Mouse (Mus musculus): Measurements from ENCODE around the gene Prkcb. TPM values are rescaled to one million over a fixed set of nuclear protein-coding genes. Genes with fewer than 3 reads are reported as not detected.

Prkcb gene
- polyA plus RNA-seq, 1 experiment: 1.0 TPM

DNA sequence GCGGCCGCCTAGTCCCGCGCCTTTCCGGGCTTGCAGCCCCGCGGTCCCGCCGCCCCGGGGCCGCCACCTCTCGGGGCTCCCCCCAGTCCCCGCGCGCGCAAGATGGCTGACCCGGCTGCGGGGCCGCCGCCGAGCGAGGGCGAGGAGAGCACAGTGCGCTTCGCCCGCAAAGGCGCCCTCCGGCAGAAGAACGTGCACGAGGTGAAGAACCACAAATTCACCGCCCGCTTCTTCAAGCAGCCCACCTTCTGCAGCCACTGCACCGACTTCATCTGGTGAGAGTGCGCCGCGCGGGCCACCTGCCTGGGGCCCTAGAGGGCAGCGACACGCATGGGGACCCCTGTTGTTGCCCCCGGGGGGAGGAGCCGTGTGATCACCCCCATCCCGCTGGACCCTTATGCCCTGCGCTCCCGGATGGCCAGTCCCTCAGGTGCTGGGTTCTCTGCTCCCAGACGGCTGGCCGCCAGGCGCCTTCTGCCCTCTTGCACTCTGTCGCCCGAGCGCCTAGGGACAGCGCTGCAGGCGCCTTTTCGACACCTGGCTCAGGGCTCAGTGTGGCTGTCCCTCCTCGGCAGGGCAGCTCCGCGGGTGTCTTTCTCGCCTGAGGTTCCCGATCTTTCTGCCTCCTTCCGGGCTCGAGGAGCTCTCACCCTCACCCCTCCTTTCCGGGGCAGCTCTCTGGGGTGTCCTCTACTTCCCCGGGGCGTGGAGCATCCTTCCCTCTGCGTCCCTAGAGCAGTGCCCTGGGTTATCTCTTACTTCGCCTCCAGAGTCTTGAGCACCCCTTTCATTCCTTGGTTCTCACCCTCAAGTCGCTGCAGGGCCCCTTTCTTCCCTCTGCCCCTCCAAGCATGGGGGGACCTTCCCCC is 926 bp downstream of the Prkcb start:
- no peak overlapping the region for H3K27ac ChIP-seq (ENCODE audit: insufficient read depth, low read length)
- no peak for TF ChIP-seq CTCF (IDR thresholded peaks at IDR 0.05; ENCODE audit: borderline replicate concordance, insufficient read depth, low read length)
- TF ChIP-seq POLR2A (IDR thresholded peaks at IDR 0.05; ENCODE audit: low read depth, low read length): no peak

DNA sequence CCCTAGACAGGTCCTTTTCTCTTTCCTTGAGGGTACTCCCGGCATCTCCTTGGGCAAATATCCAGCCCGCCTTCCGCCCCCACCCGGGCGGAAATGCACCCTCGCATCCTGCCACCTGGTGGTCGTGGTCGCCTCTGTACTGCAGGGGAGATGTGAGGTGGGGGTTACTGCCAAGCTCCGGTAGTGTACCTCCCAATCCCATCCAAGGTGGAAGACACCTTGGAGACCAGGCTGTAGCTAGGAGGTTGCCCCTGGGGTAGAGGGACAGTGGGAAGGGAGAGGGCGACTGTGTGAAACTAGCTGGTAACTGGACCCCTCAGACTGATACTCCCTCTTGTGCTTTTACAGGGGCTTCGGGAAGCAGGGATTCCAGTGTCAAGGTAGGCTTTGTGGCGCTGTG is 1.6 kb downstream of the Prkcb start:
- H3K27ac ChIP-seq (ENCODE audit: insufficient read depth, low read length): no peak overlapping the region
- no peak overlapping the region for H3K4me3 ChIP-seq (ENCODE audit: insufficient read depth, low read length)
- TF ChIP-seq POLR2A (IDR thresholded peaks at IDR 0.05; ENCODE audit: low read depth, low read length) (no peak), CTCF (IDR thresholded peaks at IDR 0.05; ENCODE audit: borderline replicate concordance, insufficient read depth, low read length) (no peak)
- no peaks in the 10 kb centered on the region for H3K4me1 ChIP-seq (ENCODE audit: control insufficient read depth, insufficient read depth, low read length)

More for the DNA sequence above, 926 bp downstream of the Prkcb start:
- peak overlapping the region; percentile 29 for H3K4me3 ChIP-seq (ENCODE audit: insufficient read depth, low read length)
- H3K4me1 ChIP-seq (ENCODE audit: control insufficient read depth, insufficient read depth, low read length): no peaks in the 10 kb centered on the region

DNA sequence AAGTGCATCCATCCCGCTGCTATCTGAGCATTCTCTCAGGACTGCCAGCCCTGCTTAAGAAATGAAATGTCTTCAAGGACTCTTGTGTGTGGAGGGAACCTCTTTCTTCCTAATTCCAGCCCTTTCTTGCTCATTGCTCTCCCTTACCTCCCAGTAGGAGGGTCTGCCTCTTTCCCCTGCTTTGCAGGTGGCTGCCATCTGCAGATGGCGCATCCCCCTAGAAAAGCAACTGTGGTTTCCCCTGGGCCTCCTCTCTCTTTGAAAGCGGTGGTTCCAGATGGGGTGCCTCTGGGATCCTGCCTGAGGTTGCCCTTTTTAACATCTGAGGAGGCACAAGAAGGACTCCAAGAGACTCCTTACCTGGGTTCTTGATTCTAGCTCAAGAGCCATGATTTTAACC is 2.2 kb downstream of the Prkcb start:
- TF ChIP-seq POLR2A (IDR thresholded peaks at IDR 0.05; ENCODE audit: low read depth, low read length): no peak
- TF ChIP-seq CTCF (IDR thresholded peaks at IDR 0.05; ENCODE audit: borderline replicate concordance, insufficient read depth, low read length): no peak
- no peak overlapping the region for H3K27ac ChIP-seq (ENCODE audit: insufficient read depth, low read length)
- no peak overlapping the region for H3K4me3 ChIP-seq (ENCODE audit: insufficient read depth, low read length)
- H3K4me1 ChIP-seq (ENCODE audit: control insufficient read depth, insufficient read depth, low read length): no peaks in the 10 kb centered on the region

DNA sequence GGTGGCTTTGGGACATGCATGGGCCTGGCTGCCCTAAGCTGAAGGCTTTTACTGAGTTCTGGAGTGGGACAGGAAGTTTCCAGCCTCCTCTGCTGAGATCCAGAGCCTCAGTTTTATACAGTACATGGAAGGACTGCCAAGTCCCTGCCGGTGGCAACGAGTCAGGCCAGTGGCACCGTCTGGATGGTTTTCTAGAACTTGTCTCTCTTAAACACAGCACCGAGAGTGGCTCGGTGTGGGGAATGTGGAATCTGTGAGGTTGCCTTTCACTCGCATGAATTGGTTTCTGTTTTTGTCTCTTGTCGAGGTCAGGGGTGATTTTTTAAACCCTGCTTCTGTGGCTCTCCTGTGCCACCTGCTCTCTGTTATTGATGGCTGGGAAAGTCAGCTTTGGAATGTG is 3.6 kb downstream of the Prkcb start:
- no peak overlapping the region for H3K27ac ChIP-seq (ENCODE audit: insufficient read depth, low read length)
- H3K4me1 ChIP-seq (ENCODE audit: control insufficient read depth, insufficient read depth, low read length): no peaks in the 10 kb centered on the region
- no peak for TF ChIP-seq CTCF (IDR thresholded peaks at IDR 0.05; ENCODE audit: borderline replicate concordance, insufficient read depth, low read length)
- no peak for TF ChIP-seq POLR2A (IDR thresholded peaks at IDR 0.05; ENCODE audit: low read depth, low read length)
- no peak overlapping the region for H3K4me3 ChIP-seq (ENCODE audit: insufficient read depth, low read length)

DNA sequence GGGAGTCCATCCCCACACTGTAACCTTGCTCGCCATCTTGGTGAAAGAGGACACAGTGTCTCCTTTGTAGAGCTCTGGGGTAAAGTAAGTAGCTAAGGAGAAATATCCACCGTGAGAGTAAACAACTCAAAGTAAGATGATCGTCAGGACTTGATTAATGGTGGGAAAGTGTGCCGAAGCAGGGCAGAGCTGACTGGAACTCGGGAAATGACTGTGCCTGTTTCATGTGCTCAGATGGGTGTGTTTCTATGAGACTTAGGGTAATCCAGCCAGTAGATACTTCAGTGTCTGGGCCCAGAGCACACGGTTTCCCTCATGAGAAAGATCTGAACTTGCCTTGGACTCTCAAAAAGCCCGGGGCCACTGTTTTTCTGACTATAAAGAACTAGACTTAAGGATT is 5.6 kb downstream of the Prkcb start:
- Histone ChIP-seq H3K4me3 (ENCODE audit: insufficient read depth, low read length) (no peak overlapping the region), H3K4me1 (ENCODE audit: control insufficient read depth, insufficient read depth, low read length) (no peaks in the 10 kb centered on the region), H3K27ac (ENCODE audit: insufficient read depth, low read length) (no peak overlapping the region)
- TF ChIP-seq CTCF (IDR thresholded peaks at IDR 0.05; ENCODE audit: borderline replicate concordance, insufficient read depth, low read length) (no peak), POLR2A (IDR thresholded peaks at IDR 0.05; ENCODE audit: low read depth, low read length) (no peak)

DNA sequence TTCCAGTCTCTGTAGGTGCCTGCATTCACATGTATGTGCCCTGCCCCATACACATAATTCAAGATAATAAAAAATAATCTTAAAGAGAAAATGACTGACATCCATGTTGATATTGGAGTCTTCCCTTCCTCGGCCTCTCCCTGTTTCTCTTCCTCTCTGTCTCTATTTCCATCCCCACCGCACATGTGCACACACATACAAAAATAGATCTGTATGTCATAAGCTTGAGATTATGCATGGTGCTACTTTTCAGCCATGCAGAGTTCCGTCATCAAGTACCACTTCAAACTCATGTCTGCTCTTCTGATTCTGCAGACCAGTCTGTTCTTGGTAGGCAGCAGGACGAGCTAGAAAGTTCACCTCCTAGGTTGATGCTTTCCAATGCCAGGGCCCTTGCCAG is 6.8 kb downstream of the Prkcb start:
- Histone ChIP-seq H3K4me3 (ENCODE audit: insufficient read depth, low read length) (no peak overlapping the region), H3K27ac (ENCODE audit: insufficient read depth, low read length) (no peak overlapping the region), H3K4me1 (ENCODE audit: control insufficient read depth, insufficient read depth, low read length) (no peaks in the 10 kb centered on the region)
- TF ChIP-seq POLR2A (IDR thresholded peaks at IDR 0.05; ENCODE audit: low read depth, low read length): no peak
- no peak for TF ChIP-seq CTCF (IDR thresholded peaks at IDR 0.05; ENCODE audit: borderline replicate concordance, insufficient read depth, low read length)

DNA sequence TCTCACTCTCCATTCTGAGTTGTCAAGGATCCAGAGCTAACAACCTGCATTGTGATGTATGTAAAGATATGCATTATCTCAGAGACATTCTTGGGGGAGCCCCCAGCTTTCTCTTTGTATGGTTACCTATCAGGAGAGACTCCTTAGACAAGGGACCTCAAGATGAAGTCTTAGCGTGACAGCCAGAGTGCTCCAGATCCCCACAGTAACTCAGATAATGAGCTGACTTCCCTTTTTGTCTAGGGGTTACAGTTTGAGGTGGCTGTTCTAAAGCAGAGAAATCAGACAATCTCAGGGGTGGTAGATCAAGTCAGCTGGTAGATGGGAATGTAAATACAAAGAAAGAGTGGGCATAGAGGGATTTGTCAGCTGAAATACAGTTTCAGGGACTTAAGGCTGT is 7.8 kb downstream of the Prkcb start:
- no peak overlapping the region for H3K27ac ChIP-seq (ENCODE audit: insufficient read depth, low read length)
- TF ChIP-seq POLR2A (IDR thresholded peaks at IDR 0.05; ENCODE audit: low read depth, low read length): no peak
- TF ChIP-seq CTCF (IDR thresholded peaks at IDR 0.05; ENCODE audit: borderline replicate concordance, insufficient read depth, low read length): no peak
- no peaks in the 10 kb centered on the region for H3K4me1 ChIP-seq (ENCODE audit: control insufficient read depth, insufficient read depth, low read length)
- no peak overlapping the region for H3K4me3 ChIP-seq (ENCODE audit: insufficient read depth, low read length)

DNA sequence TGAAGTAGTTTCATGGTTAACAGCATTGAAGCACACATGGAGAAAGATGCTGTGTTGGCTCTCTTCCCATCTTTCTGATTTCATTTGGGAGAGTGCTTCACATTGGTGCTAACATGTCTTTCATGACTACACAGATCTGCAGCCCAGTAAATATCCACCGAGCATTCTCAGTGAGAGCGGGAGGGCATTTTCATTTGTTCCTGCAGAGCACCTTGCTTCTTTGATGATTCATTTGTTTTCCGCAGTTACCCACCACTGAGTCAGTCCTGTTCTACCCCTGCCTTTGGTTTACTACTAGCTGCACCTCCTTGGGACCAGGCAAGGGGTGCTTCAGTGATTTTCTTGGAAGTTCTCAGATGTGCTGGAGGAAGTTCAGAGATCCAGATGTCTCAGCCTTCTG is 8.3 kb downstream of the Prkcb start:
- TF ChIP-seq POLR2A (IDR thresholded peaks at IDR 0.05; ENCODE audit: low read depth, low read length) (no peak), CTCF (IDR thresholded peaks at IDR 0.05; ENCODE audit: borderline replicate concordance, insufficient read depth, low read length) (no peak)
- no peak overlapping the region for H3K27ac ChIP-seq (ENCODE audit: insufficient read depth, low read length)
- no peak overlapping the region for H3K4me3 ChIP-seq (ENCODE audit: insufficient read depth, low read length)
- no peaks in the 10 kb centered on the region for H3K4me1 ChIP-seq (ENCODE audit: control insufficient read depth, insufficient read depth, low read length)

DNA sequence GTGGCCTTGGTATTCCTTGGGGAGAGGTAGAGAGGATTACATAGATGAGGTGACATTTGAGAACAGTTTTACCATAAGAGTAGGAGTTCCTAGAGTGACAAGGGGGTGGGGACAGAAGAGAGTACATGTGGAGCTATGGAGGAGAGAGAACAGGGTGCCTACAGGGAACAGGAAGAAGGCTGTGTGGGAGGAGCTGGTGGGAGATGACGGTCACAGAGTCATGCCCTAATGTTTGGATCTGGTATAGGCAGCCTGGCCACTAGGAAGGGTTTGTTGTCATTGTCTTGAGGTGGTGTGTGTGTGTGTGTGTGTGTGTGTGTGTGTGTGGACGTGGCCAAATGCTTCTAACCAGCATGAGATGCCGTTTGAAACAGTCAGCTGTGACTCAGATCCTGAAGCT is 9.1 kb downstream of the Prkcb start:
- H3K4me3 ChIP-seq (ENCODE audit: insufficient read depth, low read length): no peak overlapping the region
- H3K27ac ChIP-seq (ENCODE audit: insufficient read depth, low read length): no peak overlapping the region
- H3K4me1 ChIP-seq (ENCODE audit: control insufficient read depth, insufficient read depth, low read length): no peaks in the 10 kb centered on the region
- TF ChIP-seq CTCF (IDR thresholded peaks at IDR 0.05; ENCODE audit: borderline replicate concordance, insufficient read depth, low read length): no peak
- TF ChIP-seq POLR2A (IDR thresholded peaks at IDR 0.05; ENCODE audit: low read depth, low read length): no peak

DNA sequence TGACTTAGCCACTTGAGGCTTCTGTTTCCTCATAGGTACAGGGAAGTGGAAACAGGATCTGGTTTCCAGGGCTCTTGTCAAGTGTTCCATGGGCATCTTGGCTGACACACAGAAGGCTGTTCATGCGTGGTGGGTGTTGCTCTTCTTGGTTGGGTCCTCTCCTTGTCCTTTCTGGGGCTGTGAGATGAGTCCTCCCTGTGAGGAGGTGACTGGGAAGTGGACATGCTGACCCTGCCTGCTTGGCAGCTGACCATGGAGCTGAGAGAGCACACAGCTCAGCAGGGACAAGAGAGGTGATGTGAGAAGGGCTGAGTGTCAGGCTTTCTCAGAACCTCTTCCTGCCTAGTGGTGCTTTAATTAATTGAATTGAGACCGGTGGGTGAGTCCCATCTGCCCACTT is 10.2 kb downstream of the Prkcb start:
- no peak overlapping the region for H3K4me3 ChIP-seq (ENCODE audit: insufficient read depth, low read length)
- no peaks in the 10 kb centered on the region for H3K4me1 ChIP-seq (ENCODE audit: control insufficient read depth, insufficient read depth, low read length)
- no peak for TF ChIP-seq CTCF (IDR thresholded peaks at IDR 0.05; ENCODE audit: borderline replicate concordance, insufficient read depth, low read length)
- TF ChIP-seq POLR2A (IDR thresholded peaks at IDR 0.05; ENCODE audit: low read depth, low read length): no peak
- no peak overlapping the region for H3K27ac ChIP-seq (ENCODE audit: insufficient read depth, low read length)

Measured in embryonic fibroblast, embryonic 13.5 days (primary cell).